Comparison of ENCODE assay signal across 8 mouse cellular contexts in genomic region chr15:102279092-102279782, GRCm38 (mm10). TPM values are rescaled to one million over a fixed set of nuclear protein-coding genes. Genes with fewer than 3 reads are reported as not detected.
DNase-seq lines count a peak whose midpoint lies in the region; ATAC-seq lines count a peak whose summit lies in the region.

Gene Mfsd5, plus strand, starts transcription at chr15:102279454.

- ATAC-seq in inflammation-experienced regulatory T-cells, adult 6 months, result peak; percentile 98
- ATAC-seq in megakaryocyte progenitor cell, adult 5-6 weeks (replicated peaks; ENCODE audit: poor library complexity), result peak; percentile 89

- intact Hi-C loops in gastrocnemius, postnatal 14 days (cut with DNase I; ENCODE audit: low total_unique reads), result no loop called here
- intact Hi-C loops in left cerebral cortex, postnatal 10 days (cut with DNase I), result no loop called here

- peak; percentile 83 to 86 for DNase-seq in adrenal gland, adult 18-20 months (ENCODE audit: low spot score in 2 of 2)
- peak; percentile 94 for DNase-seq in embryo, embryonic 10.5 days (ENCODE audit: low spot score)
- peak; percentile 91 for DNase-seq in gastrocnemius, postnatal 14 days
- peak; percentile 76 to 93 for DNase-seq in left cerebral cortex, postnatal 10 days (ENCODE audit: extremely low spot score in 1 of 2, low spot score in 2 of 2)
- DNase-seq in right cerebral cortex, postnatal 10 days (ENCODE audit: low spot score in 2 of 2), result peak; percentile 90 to 93
- DNase-seq in urinary bladder, postnatal 14 days (ENCODE audit: low spot score), result peak; percentile 87

RNA-seq across cellular contexts. Expression of gene Mfsd5, which starts in this region (rescaled TPM):
- 10 to 100 TPM; 32.6 to 35.2 TPM for total RNA-seq in adrenal gland, adult 18-20 months (2021)
- 10 to 100 TPM; 14.5 to 14.9 TPM for total RNA-seq in gastrocnemius, postnatal 14 days (2021)
- 10 to 100 TPM; 30.8 to 33.1 (median 31.8) TPM for polyA plus RNA-seq in inflammation-experienced regulatory T-cells, adult 6 months (2017; shearing (Covaris generic))
- 10 to 100 TPM; 35.7 to 36.0 TPM for total RNA-seq in left cerebral cortex, postnatal 10 days (2021)
- total RNA-seq in megakaryocyte progenitor cell, adult 5-6 weeks (2015), result 28.2 and 33.0 TPM in 2 replicates
- 17.8 and 25.5 TPM in 2 replicates for total RNA-seq in megakaryocyte progenitor cell, adult 5-6 weeks (2017)

Comparison
In these comparisons a context has a peak if more than half of its experiments do, and no peak if none do; other contexts are left out.
1. Peak in every context shown above with its lines: DNase-seq and ATAC-seq.